Mouse (Mus musculus): ENCODE results near the gene Tmed10. TPM values are rescaled to one million over a fixed set of nuclear protein-coding genes. Genes with fewer than 3 reads are reported as not detected.

The Tmed10 gene
- polyA plus RNA-seq, 1 experiment from 2014 or later, result 359 TPM

Other genes with a start within 250 kb of the Tmed10 start
- 1.7 and 1.8 TPM in 2 replicates for gene Rps6kl1, start 223.6 kb downstream of the Tmed10 start, polyA plus RNA-seq (2015; fragmentation: Nextera tagmentation; extraction: Ambion mirVana)
- gene Pgf, start 197.1 kb downstream of the Tmed10 start, polyA plus RNA-seq (2015; fragmentation: Nextera tagmentation; extraction: Ambion mirVana), result 14.7 and 16.0 TPM in 2 replicates
- gene Eif2b2, start 155.4 kb downstream of the Tmed10 start, polyA plus RNA-seq (2015; fragmentation: Nextera tagmentation; extraction: Ambion mirVana), result 76.7 and 78.1 TPM in 2 replicates
- gene Mlh3, start 104.2 kb downstream of the Tmed10 start, polyA plus RNA-seq (2015; fragmentation: Nextera tagmentation; extraction: Ambion mirVana), result 6.8 and 7.1 TPM in 2 replicates
- gene Acyp1, start 86.4 kb downstream of the Tmed10 start, polyA plus RNA-seq (2015; fragmentation: Nextera tagmentation; extraction: Ambion mirVana), result 52.6 and 55.6 TPM in 2 replicates
- 2.2 TPM in 2 replicates for gene Zc2hc1c, start 86.3 kb downstream of the Tmed10 start, polyA plus RNA-seq (2015; fragmentation: Nextera tagmentation; extraction: Ambion mirVana)
- gene Nek9, start 35.5 kb downstream of the Tmed10 start, polyA plus RNA-seq (2015; fragmentation: Nextera tagmentation; extraction: Ambion mirVana), result 16.2 and 18.8 TPM in 2 replicates
- 10.5 and 16.4 TPM in 2 replicates for gene Fos, start 99.0 kb upstream of the Tmed10 start, polyA plus RNA-seq (2015; fragmentation: Nextera tagmentation; extraction: Ambion mirVana)
- 0.81 and 0.89 TPM in 2 replicates for gene Jdp2, start 224.2 kb upstream of the Tmed10 start, polyA plus RNA-seq (2015; fragmentation: Nextera tagmentation; extraction: Ambion mirVana)

Measured in stomach, embryonic 15.5 days (tissue).